Mouse (Mus musculus) granulocyte monocyte progenitor cell, adult 5-6 weeks (primary cell): ENCODE results near the gene Tgoln1. TPM values are rescaled to one million over a fixed set of nuclear protein-coding genes. Genes with fewer than 3 reads are reported as not detected.

ENCODE experiments used
- ATAC-seq: replicated peaks from 2 replicates; pipeline ENCODE4 v1.8.0; 2016; ENCODE audit warnings: mild to moderate bottlenecking, moderate TSS enrichment, inconsistent platforms; ENCODE audit not compliant: poor library complexity, severe bottlenecking
- total RNA-seq, 2 experiments: library from RNA; stranded (forward) in 1 of 2; stranded (reverse) in 1 of 2; fragments of 200-712, 200-1000 nt in 1 of 2; fragments of >200 nt in 1 of 2; fragmentation: Nextera tagmentation in 1 of 2; gene quantifications; 2 replicates each; pipeline ENCODE4 v1.2.3; 2014 to 2017

Tgoln1 gene
- total RNA-seq, 2 experiments from 2014 or later: 32.7 to 66.5 TPM

GRCm38 (mm10) chr6:72630961-72631360, 14.2 kb upstream of the Tgoln1 start:
- no peak for ATAC-seq

- no peak for ATAC-seq
Observed at GRCm38 (mm10) chr6:72630370-72630769, 13.6 kb upstream of the Tgoln1 start.

- ATAC-seq: peak; percentile 38
Observed at GRCm38 (mm10) chr6:72627276-72627675, 10.5 kb upstream of the Tgoln1 start.

DNA sequence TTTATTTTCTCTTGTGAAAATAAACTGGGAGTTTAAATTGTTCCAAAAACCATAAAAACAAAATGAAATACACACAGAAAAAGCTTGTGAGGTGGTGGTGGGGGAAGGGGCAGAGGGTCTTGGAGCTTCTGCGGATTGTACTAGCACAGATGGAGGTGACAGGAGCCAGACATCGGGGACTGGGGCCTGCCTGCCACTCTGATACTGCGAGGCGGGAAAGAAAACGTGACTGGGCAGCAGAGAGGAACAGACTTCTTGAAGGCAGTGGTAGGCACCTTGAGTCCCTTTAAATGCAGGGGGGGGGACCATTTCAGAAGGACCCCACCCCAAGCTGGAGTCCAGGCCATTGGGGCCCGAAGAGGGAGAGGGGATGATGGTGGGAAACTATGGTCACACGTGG, 9.6 kb upstream of the Tgoln1 start:
- no peak for ATAC-seq

DNA sequence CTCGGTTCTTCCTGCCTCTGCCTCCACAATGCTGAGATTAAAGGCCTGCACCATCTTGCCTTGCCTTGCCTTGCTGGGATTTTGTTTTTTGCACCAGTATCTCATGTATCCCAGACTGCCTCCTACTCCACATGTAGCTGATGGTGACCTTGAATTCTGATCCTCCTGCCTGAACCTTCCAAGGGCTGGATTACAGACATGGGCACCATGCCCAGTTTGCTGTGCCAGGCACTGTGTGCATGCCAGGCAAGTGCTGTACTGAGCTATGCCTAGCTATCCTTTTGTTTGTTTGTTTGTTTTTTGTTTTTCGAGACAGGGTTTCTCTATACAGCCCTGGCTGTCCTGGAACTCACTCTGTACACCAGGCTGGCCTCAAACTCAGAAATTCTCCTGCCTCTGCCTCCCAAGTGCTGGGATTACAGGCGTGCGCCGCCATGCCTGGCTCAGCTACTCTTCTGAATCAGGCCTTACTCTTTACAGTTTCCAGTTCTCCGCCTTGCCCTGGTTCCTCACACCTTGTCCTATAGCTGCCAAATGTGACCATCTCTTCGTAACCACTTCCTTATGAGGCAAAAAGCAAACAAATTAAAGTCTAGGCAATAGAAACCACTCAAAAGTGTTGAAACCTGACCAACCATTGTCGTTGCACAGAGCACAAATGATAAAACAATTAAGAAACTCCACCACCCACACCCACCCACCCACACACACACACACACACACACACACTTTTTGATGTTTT, 7.0 kb upstream of the Tgoln1 start:
- ATAC-seq: peak; percentile 80

- no peak for ATAC-seq
Observed at GRCm38 (mm10) chr6:72622917-72623316, 6.1 kb upstream of the Tgoln1 start.

- ATAC-seq: no peak
Observed at GRCm38 (mm10) chr6:72620920-72621319, 4.1 kb upstream of the Tgoln1 start.

GRCm38 (mm10) chr6:72619734-72620532, 3.1 kb upstream of the Tgoln1 start:
- ATAC-seq: no peak

- no peak for ATAC-seq
Observed at GRCm38 (mm10) chr6:72615561-72616375, 1.0 kb downstream of the Tgoln1 start.

DNA sequence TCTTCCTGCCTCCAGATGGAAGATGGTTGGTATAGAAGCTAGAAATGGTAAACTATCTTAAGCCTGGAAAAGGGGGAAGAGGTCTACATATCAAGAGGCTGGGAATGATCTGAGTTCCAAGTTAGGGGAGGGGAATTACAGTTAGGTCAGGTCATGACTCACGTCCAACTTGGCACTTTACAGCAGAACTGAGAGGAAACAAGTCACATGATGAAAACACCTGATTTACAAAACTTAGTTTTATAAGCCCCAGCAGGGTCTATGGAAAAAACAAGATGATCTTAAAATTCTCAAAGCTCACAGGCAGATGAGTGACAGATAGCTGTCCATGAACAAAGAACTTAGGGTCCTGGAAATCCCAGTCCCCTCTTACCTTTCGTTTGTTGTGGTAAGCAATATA, 1.6 kb downstream of the Tgoln1 start:
- ATAC-seq: no peak

- ATAC-seq: no peak
Observed at GRCm38 (mm10) chr6:72610261-72610660, 6.5 kb downstream of the Tgoln1 start.

GRCm38 (mm10) chr6:72608662-72609184, 8.1 kb downstream of the Tgoln1 start:
- no peak for ATAC-seq

- ATAC-seq: no peak
Observed at GRCm38 (mm10) chr6:72607676-72608075, 9.1 kb downstream of the Tgoln1 start.

DNA sequence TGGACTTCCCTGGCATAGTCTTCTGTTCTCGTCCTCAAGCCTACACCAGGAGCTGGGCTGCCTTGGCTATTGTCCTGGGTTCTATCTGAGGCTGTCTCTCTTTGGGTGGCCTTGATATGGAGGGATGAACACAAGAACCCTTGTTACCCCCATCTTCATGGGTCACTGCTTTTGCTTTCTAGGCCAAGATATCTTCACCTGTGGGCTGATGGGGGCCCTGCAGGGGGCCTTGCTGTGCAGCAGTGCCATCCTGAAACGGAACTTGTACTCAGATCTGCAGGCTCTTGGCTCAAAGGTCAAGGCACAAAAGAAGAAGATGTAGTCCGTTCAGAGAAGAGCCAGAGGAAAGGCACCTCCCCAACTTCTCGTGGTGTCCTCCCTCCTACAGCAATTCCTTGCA, 9.7 kb downstream of the Tgoln1 start:
- ATAC-seq: no peak

- ATAC-seq: no peak
Observed at GRCm38 (mm10) chr6:72604066-72604465, 12.7 kb downstream of the Tgoln1 start.

GRCm38 (mm10) chr6:72601732-72602131, 15.1 kb downstream of the Tgoln1 start:
- ATAC-seq: peak; percentile 75

DNA sequence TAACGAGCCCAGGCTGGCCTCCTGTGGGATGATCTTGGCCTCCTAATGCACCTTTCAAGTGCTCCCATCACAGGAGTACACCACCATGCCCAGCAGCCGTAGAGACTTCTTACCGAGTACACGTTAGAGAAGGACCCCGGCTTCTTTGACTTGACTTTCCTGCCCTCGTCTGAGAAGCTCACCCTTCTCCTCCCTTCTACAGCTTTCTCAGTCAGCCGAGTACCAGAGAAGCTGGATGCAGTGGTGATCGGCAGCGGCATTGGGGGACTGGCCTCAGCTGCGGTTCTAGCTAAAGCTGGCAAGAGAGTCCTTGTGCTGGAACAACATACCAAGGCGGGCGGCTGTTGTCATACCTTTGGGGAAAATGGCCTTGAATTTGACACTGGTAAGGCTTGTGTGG, 16.0 kb downstream of the Tgoln1 start:
- no peak for ATAC-seq

DNA sequence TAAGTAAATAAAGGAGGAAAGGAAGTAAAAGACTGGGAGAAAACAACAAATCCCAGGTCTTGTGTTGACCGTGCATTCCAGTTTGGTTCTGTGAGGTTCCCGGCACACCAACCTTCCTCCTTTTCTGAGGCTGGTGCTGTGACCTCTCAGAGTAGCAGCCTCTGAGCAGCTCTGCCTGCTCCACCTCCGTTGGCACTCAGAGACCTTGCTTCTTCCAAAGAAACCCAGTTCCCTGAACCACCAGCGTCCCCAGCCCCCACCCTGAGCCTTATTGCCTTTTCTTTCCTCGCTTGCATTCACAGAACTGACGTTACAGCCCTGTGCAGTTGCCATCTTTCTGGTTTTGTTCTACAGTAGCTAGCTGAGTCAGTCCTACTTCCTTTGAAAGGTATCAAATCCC, 16.6 kb downstream of the Tgoln1 start:
- ATAC-seq: no peak

DNA sequence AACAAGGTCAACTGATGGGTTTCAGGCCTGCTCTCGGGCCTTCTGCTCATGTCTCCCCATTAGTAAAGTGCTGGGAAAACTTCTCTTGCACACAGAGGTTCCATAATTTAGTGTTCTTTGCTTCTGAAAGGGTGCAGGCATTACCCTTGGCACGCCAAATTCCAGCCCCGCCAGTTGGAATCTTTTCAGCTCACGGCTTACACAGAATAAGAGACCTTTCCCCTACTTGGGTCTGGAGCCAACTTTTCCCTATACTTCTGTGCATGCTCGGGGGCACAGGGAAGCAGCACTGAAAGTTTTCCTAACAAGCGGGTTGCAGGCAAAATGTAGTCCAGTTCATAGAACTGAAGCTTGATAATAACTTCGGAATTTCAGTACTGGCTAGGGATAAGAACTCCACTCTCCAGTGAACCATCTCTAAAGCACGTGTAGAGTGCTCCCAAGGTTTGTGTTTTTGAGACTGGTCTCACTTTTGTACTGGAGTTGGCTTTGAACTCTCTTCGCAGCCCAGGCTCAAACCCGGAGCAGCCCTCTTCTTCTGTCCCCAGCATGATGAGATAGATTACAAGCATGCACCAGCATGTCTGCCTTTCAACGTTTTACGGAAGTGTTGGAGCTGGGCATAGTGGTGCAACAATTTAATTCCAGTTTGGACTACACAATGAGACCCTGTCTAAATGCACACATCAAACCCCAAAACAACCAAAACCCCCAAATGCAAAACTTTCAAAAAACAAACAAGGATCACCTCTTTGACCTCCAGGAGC, 17.8 kb downstream of the Tgoln1 start:
- ATAC-seq: no peak
